Mouse (Mus musculus) embryonic facial prominence, embryonic 12.5 days (tissue): ENCODE results near the gene Dusp10. TPM values are rescaled to one million over a fixed set of nuclear protein-coding genes. Genes with fewer than 3 reads are reported as not detected.

Experiments used
- ATAC-seq: fragments of 200-750 bp; cut with Nextera tagmentation; 2 replicates; pipeline ENCODE4 v1.8.0; 2017; ENCODE audit not compliant: insufficient number of reproducible peaks, insufficient read depth, low FRiP score, low TSS enrichment
- H3K27ac ChIP-seq: fragments of 300-500 bp; sonication (generic); 2 replicates; pipeline ENCODE4 v1.5.1; 2016; ENCODE audit warnings: mild to moderate bottlenecking
- H3K27me3 ChIP-seq: fragments of 300-500 bp; sonication (generic); 2 replicates; pipeline ENCODE4 v1.6.1; 2016; ENCODE audit warnings: mild to moderate bottlenecking, moderate library complexity
- H3K36me3 ChIP-seq: fragments of 300-500 bp; sonication (generic); 2 replicates; pipeline ENCODE4 v1.6.1; 2016; ENCODE audit warnings: mild to moderate bottlenecking
- H3K4me1 ChIP-seq: fragments of 300-500 bp; sonication (generic); 2 replicates; pipeline ENCODE4 v1.6.1; 2016
- H3K4me2 ChIP-seq: fragments of 300-500 bp; sonication (generic); replicated peaks from 2 replicates; pipeline ENCODE4 v1.6.1; 2016; ENCODE audit warnings: mild to moderate bottlenecking, moderate library complexity
- H3K4me3 ChIP-seq: fragments of 300-500 bp; sonication (generic); 2 replicates; pipeline ENCODE4 v1.5.1; 2016; ENCODE audit warnings: mild to moderate bottlenecking
- H3K9ac ChIP-seq: fragments of 300-500 bp; sonication (generic); 2 replicates; pipeline ENCODE4 v1.6.1; 2016; ENCODE audit warnings: mild to moderate bottlenecking, moderate library complexity
- H3K9me3 ChIP-seq: fragments of 300-500 bp; sonication (generic); 2 replicates; pipeline ENCODE4 v1.6.1; 2016; ENCODE audit warnings: mild to moderate bottlenecking, moderate library complexity
- WGBS: fragments of 180-500 bp; shearing (Covaris S2); methylation state at CpG from one replicate; pipeline ENCODE4 v1.1.7; 2016; 5-methylcytosine and 5-hydroxymethylcytosine counted together
- polyA plus RNA-seq: library from polyadenylated mRNA; unstranded; fragments of >200 nt; fragmentation: Nextera tagmentation; extraction: Ambion mirVana; gene quantifications from 2 replicates; pipeline ENCODE4 v1.2.1, GENCODE M21; 2016

Gene Dusp10
- polyA plus RNA-seq, 1 experiment from 2014 or later: 8.1 TPM

DNA sequence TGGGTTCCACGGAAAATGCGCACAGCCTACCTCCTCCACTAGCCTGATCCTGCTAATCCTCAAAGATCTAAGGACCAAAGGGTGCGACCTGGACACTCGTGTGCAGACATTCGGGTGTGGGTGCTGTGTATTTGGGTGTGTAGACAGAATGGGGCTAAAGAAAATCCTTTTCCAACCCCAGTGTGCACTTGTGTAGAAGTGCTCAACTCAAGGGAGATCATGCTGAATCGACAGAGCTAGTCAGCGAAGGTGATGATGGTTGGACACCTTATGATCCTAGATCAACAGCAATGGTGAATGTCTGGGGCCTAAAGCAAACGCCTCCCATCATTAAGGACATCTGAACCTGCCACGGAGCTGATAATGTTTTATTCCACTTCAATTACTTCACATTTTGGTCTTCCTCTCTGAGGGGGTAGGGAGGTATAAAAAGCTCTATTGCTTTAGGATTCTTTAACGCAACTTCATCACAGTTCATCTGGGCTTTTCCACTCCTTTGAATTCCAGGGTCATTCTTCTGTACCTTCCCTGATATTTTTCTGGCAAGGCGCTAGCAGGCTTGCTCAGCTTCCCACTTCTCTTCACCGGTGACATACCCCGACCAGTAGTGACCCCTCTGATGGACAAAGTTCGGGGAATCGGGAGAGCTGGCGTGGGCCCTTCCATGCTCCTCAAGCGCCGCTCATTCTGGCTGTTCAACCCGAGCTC lies 19.7 kb downstream of the Dusp10 start:
- H3K4me1 ChIP-seq: 0 out of 2 replicates have a peak, but pooled peaks cover 10% of the 10 kb centered on the region
- H3K27me3 ChIP-seq: 0 out of 2 replicates have a peak, but pooled peaks cover 3% of the 10 kb centered on the region
- H3K4me2 ChIP-seq: peak overlapping the region; percentile 85
- H3K4me3 ChIP-seq: peak overlapping the region; percentile 70
- H3K9ac ChIP-seq: peak overlapping the region; percentile 75
- no peaks in the 10 kb centered on the region for H3K36me3 ChIP-seq
- H3K27ac ChIP-seq: peak overlapping the region; percentile 94
- ATAC-seq: no peak
- H3K9me3 ChIP-seq: no peaks in the 10 kb centered on the region
- WGBS: 21% methylated on average over 19 of the region's 19 CpGs

DNA sequence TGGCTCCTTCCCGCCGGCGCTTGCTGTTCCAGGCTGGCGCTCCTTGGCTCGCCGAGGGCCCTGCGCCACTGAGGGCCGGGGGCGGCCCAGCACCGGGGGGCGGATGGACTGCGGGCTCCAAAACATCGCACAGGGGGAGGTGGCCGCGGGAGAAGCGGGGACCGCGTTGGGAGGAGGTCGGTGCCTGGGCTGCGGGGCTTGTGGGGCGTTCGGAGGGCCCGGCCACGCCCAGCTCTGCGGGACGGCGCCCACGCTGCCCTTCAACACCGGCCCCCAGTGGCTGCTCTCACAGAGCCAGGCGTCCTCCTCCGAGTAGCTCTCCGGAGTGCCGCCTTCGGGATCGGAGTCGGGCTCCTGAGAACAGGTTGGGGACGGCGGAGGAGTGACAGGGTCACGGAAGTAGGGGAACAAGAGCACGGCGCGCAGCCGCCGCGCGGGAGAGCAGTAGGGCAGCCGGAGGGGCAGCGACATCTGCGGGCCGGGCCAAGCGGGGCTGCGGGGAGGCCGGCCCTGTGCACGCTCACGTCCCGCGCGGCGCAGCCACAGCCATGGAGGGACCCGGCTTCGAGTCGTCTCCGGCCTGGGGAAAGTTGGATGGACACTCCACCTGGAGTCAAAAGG lies 20.4 kb downstream of the Dusp10 start:
- Histone ChIP-seq H3K27me3 (0 out of 2 replicates have a peak, but pooled peaks cover 3% of the 10 kb centered on the region), H3K9ac (peak overlapping the region; percentile 75), H3K4me2 (peak overlapping the region; percentile 85), H3K4me1 (0 out of 2 replicates have a peak, but pooled peaks cover 10% of the 10 kb centered on the region), H3K9me3 (no peaks in the 10 kb centered on the region), H3K36me3 (no peaks in the 10 kb centered on the region), H3K27ac (peak overlapping the region; percentile 94), H3K4me3 (peak overlapping the region; percentile 70)
- WGBS: under 1% methylated on average over 62 of the region's 63 CpGs
- ATAC-seq: peak; percentile 73

DNA sequence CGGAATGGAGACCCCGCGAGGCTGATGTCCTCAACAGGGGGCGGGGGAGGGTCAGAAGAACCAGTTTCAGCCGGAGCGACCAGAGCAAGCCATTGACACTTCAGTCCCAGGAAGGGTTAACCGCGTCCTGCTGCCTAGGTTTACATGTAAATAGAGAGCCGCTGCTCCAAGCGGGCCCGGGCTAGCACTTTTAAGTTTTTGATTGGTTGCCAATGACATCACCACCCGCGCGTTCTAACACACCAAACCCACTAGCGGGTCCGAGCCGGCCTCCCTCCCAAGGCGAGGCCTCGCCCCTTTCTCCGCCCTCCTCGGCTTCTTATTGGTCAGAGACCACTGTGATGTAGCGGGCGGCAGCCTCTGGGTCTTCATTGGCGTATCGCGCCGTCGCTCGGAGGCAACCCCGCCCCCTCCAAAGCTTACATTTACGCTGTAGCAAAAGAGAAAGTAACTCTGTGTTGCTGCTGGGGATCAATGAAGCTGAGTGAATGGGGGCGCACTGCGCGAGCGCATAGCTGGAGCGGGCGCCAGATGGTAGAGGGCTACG lies 21.0 kb downstream of the Dusp10 start, which contains the start of gene 1700056E22Rik:
TSS of gene 1700056E22Rik (minus strand) at position 291 of the 547 bp plus-strand sequence.
- 0 out of 2 replicates have a peak, but pooled peaks cover 13% of the 10 kb centered on the region for H3K4me1 ChIP-seq
- no peaks in the 10 kb centered on the region for H3K36me3 ChIP-seq
- no peaks in the 10 kb centered on the region for H3K9me3 ChIP-seq
- H3K27me3 ChIP-seq: 0 out of 2 replicates have a peak, but pooled peaks cover 3% of the 10 kb centered on the region
- peak within 1 kb of the TSS; percentile 75 for H3K9ac ChIP-seq
- peak; percentile 99 for ATAC-seq
- WGBS: under 1% methylated on average over 38 of the region's 38 CpGs
- peak within 1 kb of the TSS; percentile 94 for H3K27ac ChIP-seq
- peak within 1 kb of the TSS; percentile 70 for H3K4me3 ChIP-seq
- H3K4me2 ChIP-seq: peak within 1 kb of the TSS; percentile 85

GRCm38 (mm10) chr1:184034741-184035181 lies 21.7 kb downstream of the Dusp10 start:
- Histone ChIP-seq H3K27ac (no peak overlapping the region), H3K27me3 (0 out of 2 replicates have a peak, but pooled peaks cover 3% of the 10 kb centered on the region), H3K36me3 (no peaks in the 10 kb centered on the region), H3K4me2 (peak overlapping the region; percentile 53), H3K4me3 (peak overlapping the region; percentile 70), H3K9ac (peak overlapping the region; percentile 34), H3K4me1 (0 out of 2 replicates have a peak, but pooled peaks cover 13% of the 10 kb centered on the region), H3K9me3 (no peaks in the 10 kb centered on the region)
- ATAC-seq: no peak
- 0% methylated on average over 12 of the region's 12 CpGs for WGBS

- peak overlapping the region; percentile 53 for H3K4me2 ChIP-seq
- no peak overlapping the region for H3K27ac ChIP-seq
- no peaks in the 10 kb centered on the region for H3K9me3 ChIP-seq
- H3K9ac ChIP-seq: peak overlapping the region; percentile 34
- H3K36me3 ChIP-seq: no peaks in the 10 kb centered on the region
- 0 out of 2 replicates have a peak, but pooled peaks cover 3% of the 10 kb centered on the region for H3K27me3 ChIP-seq
- no peak for ATAC-seq
- H3K4me3 ChIP-seq: peak overlapping the region; percentile 70
- 0 out of 2 replicates have a peak, but pooled peaks cover 13% of the 10 kb centered on the region for H3K4me1 ChIP-seq
- 5% methylated on average over 12 of the region's 12 CpGs for WGBS
Measured at GRCm38 (mm10) chr1:184035346-184035903, 22.3 kb downstream of the Dusp10 start.

DNA sequence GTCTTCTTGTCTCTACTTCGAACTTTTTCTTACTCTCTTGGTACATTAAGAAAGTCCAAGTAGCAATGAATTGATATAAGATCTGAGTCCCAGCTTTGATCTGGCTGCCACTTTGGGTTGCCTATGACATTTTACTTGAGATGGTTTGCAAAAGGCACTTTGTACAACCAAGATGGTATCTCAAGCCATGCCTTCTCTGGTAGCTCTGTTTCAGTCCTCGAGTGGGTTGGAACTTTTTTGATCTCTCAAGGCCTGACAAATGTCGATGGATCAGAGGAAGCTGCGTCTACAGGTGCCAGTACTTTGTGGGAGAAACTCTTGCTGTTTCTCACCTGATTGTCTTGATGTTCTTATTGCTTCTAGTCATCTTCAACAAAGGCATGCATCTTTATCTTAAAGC lies 24.7 kb downstream of the Dusp10 start:
- ATAC-seq: no peak
- H3K9ac ChIP-seq: no peak overlapping the region
- 86% methylated on average over 4 of the region's 4 CpGs for WGBS
- H3K27me3 ChIP-seq: no peaks in the 10 kb centered on the region
- H3K27ac ChIP-seq: no peak overlapping the region
- no peak overlapping the region for H3K4me3 ChIP-seq
- no peaks in the 10 kb centered on the region for H3K36me3 ChIP-seq
- H3K4me1 ChIP-seq: 0 out of 2 replicates have a peak, but pooled peaks cover 9% of the 10 kb centered on the region
- H3K4me2 ChIP-seq: no peak overlapping the region
- H3K9me3 ChIP-seq: no peaks in the 10 kb centered on the region

DNA sequence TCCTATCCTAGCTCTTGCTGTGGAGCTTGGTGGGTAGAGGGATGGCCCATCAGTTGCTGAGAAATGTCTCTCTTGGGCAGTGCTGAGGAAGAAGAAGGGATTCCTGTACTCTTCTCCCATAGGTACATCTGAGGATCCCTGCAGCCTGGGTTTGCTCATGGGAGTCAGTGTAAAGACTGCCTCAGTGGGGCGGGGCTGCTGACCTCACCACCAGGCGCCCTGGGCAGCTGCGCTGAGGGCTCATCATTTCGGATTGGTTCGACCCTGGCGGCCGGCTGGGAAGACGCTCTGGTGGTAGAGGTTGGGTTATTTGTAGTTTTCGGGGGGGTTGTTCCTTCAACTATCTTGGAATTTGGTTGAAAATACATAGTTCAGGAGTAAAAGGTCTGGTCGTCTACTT lies 26.2 kb downstream of the Dusp10 start:
- no peak for ATAC-seq
- H3K4me3 ChIP-seq: no peak overlapping the region
- H3K27me3 ChIP-seq: no peaks in the 10 kb centered on the region
- H3K27ac ChIP-seq: no peak overlapping the region
- H3K4me1 ChIP-seq: 0 out of 2 replicates have a peak, but pooled peaks cover 7% of the 10 kb centered on the region
- no peaks in the 10 kb centered on the region for H3K9me3 ChIP-seq
- H3K36me3 ChIP-seq: no peaks in the 10 kb centered on the region
- WGBS: 88% methylated on average over 10 of the region's 10 CpGs
- H3K9ac ChIP-seq: no peak overlapping the region
- H3K4me2 ChIP-seq: no peak overlapping the region

DNA sequence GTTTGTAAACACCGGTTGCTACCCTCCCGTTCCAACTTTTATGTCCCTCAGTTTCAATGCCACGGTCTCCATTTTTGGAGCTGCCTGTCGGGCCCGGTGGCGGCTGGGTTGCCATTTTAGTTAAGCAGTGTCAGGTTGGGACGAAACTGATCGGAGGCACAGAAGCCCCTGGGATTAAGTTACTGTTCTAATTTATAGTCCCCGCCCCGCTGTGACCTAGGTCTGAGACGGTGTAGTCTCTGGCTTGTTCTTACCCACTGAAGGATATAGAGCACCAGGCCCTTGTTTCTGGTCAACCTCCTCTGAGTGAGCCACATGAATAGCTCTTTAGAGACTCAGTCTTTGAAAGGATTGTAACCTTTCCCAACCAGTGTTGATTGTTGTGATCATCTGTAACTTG lies 27.1 kb downstream of the Dusp10 start:
- Histone ChIP-seq H3K27me3 (no peaks in the 10 kb centered on the region), H3K36me3 (no peaks in the 10 kb centered on the region), H3K4me1 (0 out of 2 replicates have a peak, but pooled peaks cover 7% of the 10 kb centered on the region), H3K4me3 (no peak overlapping the region), H3K9me3 (no peaks in the 10 kb centered on the region), H3K27ac (no peak overlapping the region), H3K4me2 (no peak overlapping the region), H3K9ac (no peak overlapping the region)
- no peak for ATAC-seq
- WGBS: 75% methylated on average over 11 of the region's 11 CpGs

- Histone ChIP-seq H3K9ac (no peak overlapping the region), H3K4me2 (no peak overlapping the region)
- no peak for ATAC-seq
Measured at GRCm38 (mm10) chr1:184040906-184041305, 27.8 kb downstream of the Dusp10 start.

GRCm38 (mm10) chr1:184041778-184042573 lies 28.9 kb downstream of the Dusp10 start:
- Histone ChIP-seq H3K9ac (no peak overlapping the region), H3K36me3 (no peaks in the 10 kb centered on the region), H3K4me1 (peaks cover 10% of the 10 kb centered on the region), H3K27me3 (no peaks in the 10 kb centered on the region), H3K27ac (no peak overlapping the region), H3K4me2 (no peak overlapping the region), H3K9me3 (no peaks in the 10 kb centered on the region), H3K4me3 (no peak overlapping the region)
- no peak for ATAC-seq
- 62% methylated on average over 9 of the region's 9 CpGs for WGBS

More at GRCm38 (mm10) chr1:184040906-184041305, 27.8 kb downstream of the Dusp10 start:
- Histone ChIP-seq H3K4me1 (peaks cover 9% of the 10 kb centered on the region), H3K36me3 (no peaks in the 10 kb centered on the region), H3K4me3 (no peak overlapping the region), H3K27ac (no peak overlapping the region), H3K27me3 (no peaks in the 10 kb centered on the region), H3K9me3 (no peaks in the 10 kb centered on the region)
- WGBS: 59% methylated on average over 1 of the region's 1 CpGs

GRCm38 (mm10) chr1:184042745-184043144 lies 29.6 kb downstream of the Dusp10 start:
- H3K36me3 ChIP-seq: no peaks in the 10 kb centered on the region
- H3K4me3 ChIP-seq: no peak overlapping the region
- no peak overlapping the region for H3K9ac ChIP-seq
- no peaks in the 10 kb centered on the region for H3K27me3 ChIP-seq
- WGBS: 77% methylated on average over 9 of the region's 9 CpGs
- ATAC-seq: no peak
- no peak overlapping the region for H3K27ac ChIP-seq
- H3K4me2 ChIP-seq: no peak overlapping the region
- H3K9me3 ChIP-seq: no peaks in the 10 kb centered on the region
- H3K4me1 ChIP-seq: peaks cover 10% of the 10 kb centered on the region
